Mouse (Mus musculus): Measurements from ENCODE around the gene Spaca5.

The Spaca5 gene

DNA sequence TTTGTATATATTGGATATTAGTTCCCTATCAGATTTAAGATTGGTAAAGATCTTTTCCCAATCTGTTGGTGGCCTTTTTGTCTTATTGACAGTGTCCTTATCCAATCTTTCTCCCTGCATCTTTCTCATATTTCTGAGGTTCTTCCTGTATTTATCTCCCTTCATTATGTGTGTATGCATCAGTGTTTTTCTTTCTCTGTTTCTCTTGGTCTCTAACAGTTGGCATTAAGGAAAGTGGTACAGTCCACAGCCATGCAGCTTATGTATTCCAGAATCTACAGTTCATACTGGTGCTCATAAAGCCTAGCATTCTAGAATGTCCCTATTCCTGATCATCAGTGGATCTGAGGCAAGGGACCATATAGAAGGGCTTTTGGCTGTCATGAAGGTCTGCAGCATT lies at the start of gene Spaca5:
TSS of gene Spaca5 (plus strand) at position 301 of the 400 bp plus-strand sequence.
- no peak for DNase-seq (ENCODE audit: low spot score)

DNA sequence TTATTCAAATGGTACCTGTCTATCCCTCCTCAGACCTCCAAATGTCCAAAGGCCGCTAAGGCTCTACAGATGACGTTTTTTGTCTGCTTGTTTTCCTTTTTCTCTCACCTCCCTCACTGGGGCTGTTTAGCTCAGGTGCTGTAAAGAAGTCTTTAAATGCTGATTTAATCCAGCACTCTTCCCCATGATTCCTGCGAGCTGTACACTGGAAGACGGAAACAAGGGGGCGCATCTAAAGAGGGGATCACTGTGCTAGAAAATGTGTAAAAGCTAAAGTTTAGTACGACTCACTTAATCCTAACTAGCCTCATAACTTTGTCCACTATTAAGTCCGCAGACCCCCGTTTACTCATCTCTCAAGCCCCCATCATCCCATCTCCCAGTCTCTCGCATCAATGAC lies 6.7 kb upstream of the Spaca5 start:
- no peak for DNase-seq (ENCODE audit: low spot score)

DNA sequence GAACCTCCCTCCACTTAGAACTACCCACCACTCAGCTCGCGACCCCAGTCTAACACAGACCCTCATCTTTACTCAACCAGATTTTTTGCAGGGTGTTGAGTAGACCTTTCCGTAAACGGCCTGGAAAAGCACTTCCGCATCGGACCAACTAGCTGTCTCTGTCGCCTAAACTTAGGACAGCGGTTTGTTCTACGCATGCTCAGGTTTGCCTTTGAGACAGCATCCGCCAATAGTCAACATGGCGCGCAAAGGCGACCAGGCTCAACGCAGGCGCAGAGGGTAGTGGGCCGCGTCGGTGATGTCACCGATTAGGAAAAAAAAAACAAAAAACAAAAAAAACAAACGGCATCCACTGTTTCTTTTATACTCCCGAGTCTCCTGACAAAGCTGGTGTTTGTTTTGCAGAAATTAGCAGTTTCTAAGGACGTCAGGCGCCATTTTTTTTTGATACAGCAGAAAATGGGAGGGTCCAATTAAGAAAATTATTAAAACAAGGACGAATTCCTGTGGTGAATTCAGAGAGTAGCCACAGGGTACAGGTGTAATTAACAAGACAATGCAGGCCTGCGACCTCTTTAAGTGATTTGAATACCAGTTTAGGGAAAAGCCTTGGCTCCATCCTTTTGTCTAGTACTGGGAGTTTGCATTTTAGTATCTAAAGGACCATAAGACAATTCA lies 6.2 kb upstream of the Spaca5 start, which contains the start of gene Zfp182:
TSS of gene Zfp182 (minus strand) at position 451 of the 678 bp plus-strand sequence.
- DNase-seq (ENCODE audit: low spot score), result peak; percentile 91

DNA sequence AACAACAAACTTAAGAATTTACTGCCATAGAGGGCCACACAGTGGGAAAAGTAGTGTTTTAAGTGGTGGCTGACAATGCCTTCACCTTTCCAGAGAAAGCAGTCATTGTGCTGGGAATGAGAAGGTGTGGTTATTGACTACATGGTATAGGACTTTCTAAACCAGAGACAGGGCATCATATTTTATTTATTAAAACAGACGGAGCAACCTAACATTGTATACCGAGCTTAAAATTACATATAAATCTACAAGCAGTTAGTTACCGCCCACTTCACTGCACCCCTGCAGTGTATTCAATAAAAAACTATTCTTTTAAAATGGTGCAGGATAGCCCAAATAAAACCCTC lies 5.7 kb upstream of the Spaca5 start:
- DNase-seq (ENCODE audit: low spot score), result no peak

DNA sequence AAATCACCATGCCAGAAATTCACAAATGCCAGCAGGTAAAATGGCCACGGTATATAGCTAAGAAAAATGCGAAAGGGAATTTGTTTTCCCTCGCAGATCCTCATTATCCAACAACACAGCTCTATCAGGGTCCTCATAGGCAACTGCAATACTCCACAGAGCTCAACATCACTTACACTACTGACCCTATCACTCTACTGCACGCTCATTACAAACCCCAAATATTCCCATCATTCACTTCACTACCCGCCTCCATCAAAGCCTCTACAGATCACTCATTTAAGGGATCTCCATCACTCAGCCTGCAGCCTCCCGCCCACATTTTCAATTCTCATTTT lies 20.4 kb downstream of the Spaca5 start:
- no peak for DNase-seq (ENCODE audit: low spot score)

DNA sequence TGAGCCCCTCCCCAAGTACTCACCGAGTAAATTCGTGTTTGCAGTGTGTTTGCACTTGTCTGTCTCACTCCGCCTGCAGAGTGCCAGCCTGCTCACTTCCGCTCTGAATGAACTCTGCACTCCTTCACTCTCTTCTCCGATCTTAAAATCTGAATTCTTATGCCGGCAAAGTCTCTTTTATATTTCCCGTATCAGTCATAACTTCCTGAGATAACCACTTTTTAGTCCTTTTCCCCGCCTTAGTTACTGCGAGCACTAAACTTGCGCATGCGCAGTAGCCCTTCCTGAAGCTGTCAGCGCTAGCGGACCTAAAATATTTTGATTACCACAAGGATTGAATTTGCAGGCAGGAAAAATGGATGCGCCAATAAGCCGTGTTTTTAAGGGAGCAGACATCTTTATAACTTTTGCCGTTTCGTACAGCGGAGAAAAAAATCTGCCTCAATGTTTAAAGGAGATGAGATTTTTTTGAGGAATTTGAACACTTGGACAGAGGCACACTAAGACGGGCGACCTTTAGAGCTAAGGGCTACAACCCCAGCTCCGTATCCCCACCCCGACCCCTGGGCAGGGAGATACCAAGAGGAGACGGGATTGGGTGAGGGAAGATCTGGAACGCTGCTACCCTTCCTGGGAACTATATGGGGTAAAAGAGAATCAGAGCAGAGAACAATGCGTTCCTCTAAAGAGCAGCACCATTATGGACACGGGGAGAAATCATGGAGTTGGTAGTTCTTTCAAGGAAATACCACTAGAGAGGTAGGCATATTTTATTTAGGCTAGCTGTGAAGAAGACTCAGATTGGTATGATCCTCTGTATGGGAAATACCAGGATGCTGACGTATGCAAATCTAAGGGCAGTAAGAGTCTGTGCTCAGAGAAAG lies 21.0 kb downstream of the Spaca5 start, which contains the start of gene Zfp300:
TSS of gene Zfp300 (minus strand) at position 545 of the 884 bp plus-strand sequence.
- DNase-seq (ENCODE audit: low spot score), result peak; percentile 87

DNA sequence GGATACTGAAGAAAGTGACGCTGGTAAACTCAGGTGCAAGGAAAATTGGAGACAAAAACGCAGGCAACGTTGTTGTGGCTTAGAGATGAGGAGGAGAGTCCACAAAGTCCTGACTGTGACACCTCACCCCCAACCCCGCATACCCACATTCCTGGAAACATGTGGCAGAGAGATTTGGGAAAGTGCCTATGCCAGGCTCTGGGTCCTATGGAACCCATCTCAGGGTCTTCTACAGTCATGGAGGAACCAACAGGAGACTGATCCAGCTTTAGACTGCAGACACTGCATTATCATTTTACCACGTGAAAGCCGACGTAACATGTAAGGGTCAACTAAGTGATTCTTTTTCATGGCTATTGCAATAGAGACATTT lies 21.6 kb downstream of the Spaca5 start:
- no peak for DNase-seq (ENCODE audit: low spot score)

DNA sequence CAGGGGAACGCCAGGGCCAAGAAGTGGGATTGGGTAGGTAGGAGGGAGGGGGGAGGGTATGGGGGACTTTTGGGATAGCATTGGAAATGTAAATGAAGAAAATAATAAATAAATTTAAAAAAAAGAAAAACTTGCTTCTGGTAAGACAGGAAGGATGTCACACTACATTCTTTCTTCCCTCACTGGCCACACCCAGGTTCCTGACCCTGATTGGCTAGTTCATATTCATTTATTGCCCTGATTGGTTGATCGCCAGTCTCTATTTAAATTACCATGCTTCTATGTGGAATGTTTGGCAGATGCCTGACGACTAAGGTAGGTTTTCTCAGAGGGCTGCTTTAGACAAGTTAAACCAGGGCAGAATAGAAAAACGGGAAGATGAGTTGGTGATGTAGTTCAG lies 47.3 kb downstream of the Spaca5 start, which contains the start of gene Ssxa1:
TSS of gene Ssxa1 (plus strand) at position 301 of the 400 bp plus-strand sequence.
- no peak for DNase-seq (ENCODE audit: low spot score)
